Mouse (Mus musculus): Measurements from ENCODE around the gene Tas2r105. TPM values are rescaled to one million over a fixed set of nuclear protein-coding genes. Genes with fewer than 3 reads are reported as not detected.

Gene Tas2r105
- polyA plus RNA-seq (2015; fragmentation: Nextera tagmentation; extraction: Ambion mirVana) = not detected in 2 replicates

DNA sequence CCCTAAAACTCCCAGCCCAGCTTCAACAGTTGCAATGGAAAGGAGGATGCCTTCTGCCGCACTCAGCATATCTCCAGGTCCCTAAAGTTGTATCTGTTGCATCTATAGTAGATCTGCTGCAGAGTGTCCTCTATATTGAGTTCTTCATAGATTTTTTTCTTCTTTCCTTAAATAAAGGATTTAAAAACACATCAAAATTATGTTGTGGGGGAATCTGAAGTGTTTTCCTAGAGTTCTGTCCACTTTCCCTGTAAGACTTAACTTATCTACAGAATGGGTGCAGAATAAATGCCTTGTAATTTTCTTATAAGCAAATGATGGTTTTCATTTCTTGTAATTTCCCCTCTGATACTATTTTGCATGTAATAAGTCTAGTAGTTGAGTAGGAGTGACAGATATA, at the start of gene Tas2r105:
Gene Tas2r105 (minus strand): TSS at position 101 of the 400 bp plus-strand sequence.

DNA sequence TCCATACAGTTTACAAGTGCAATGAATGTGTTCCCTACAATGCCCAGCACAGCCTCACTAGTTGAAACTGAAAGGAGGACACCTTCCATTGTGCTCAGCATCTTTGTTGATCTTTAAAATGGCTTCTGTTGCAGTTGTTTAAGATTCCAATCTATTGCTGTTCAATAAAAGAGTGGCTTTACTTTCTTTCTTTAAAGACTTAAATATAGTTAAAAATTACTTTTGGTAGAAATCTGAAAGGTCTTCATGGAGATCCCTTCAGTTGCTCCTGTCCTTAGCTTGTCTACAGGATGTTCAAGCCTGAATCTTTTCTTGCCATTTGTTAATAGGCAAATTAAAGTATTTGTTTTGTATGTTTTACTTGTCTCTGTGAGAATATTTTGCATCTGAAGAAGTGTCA, 2.7 kb upstream of the Tas2r105 start, which contains the start of gene Tas2r114:
Gene Tas2r114 (minus strand): TSS at position 101 of the 400 bp plus-strand sequence.

DNA sequence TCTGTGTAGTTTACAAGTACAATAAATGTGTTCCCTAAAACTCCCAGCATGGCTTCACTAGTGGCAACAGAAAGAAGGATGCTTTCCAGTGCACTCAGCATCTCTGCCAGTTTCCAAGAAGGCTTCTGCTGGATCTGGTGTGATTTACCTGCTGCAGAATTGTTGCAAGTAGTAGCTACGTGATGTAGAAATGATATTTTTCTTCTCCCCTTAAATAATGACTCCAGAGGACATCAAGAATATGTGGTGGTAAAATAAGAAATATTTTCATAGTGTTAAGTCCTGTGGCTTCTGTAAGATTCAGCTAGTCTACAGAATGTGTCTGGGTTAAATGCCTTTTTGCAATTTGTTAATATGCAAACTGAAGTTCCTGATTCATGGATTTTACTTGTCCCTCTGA, 1.7 kb downstream of the Tas2r105 start, which contains the start of gene Tas2r104:
Gene Tas2r104 (minus strand): TSS at position 101 of the 400 bp plus-strand sequence.

DNA sequence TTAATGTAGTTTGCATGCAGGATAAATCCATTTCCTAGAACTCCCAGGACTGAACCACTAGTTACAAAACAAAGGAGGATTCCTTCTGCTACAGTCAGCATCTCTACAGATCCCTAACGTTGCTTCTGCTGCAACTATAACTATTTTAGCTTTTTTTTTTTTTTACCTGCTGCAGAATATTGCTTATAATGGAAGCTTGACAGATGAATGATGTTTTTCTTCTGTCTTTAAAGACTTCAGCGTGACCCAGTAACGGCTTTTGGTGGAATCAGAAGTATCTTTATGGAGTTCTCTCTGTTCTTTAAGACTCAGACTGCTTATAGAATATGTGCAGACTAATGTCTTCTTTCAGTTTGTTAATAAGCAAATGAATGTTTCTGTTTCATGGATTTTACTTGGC, 8.5 kb downstream of the Tas2r105 start, which contains the start of gene Tas2r106:
Gene Tas2r106 (minus strand): TSS at position 101 of the 400 bp plus-strand sequence.

DNA sequence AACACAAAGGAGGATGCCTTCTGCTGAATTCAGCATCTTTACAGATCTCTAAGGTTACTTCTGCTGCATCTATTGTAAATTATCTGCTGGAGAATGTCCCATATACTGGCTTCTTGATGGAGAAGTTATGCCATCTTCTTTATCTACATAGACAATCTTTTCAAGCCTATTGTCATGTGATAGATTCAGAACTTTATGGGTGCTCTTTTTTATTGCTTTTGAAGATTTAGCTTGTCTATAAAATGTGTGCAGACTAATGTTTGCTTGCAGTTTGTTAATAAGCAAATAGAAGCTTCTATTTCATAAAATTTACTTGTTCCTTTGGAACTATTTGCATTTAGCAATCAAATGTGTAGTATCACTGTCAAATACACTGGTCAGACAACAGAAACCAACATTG, 27.2 kb downstream of the Tas2r105 start, which contains the start of gene Tas2r107:
Gene Tas2r107 (minus strand): TSS at position 101 of the 400 bp plus-strand sequence.

Other genes with a start within 250 kb of the Tas2r105 start
- gene 5430401F13Rik, start 201.1 kb downstream of the Tas2r105 start, polyA plus RNA-seq (2015; fragmentation: Nextera tagmentation; extraction: Ambion mirVana) = not detected in 2 replicates
- not detected in 2 replicates for gene Gm6619, start 201.1 kb downstream of the Tas2r105 start, polyA plus RNA-seq (2015; fragmentation: Nextera tagmentation; extraction: Ambion mirVana)
- gene Tas2r130, start 56.6 kb downstream of the Tas2r105 start, polyA plus RNA-seq (2015; fragmentation: Nextera tagmentation; extraction: Ambion mirVana) = not detected in 2 replicates
- gene Tas2r107, start 27.3 kb downstream of the Tas2r105 start, polyA plus RNA-seq (2015; fragmentation: Nextera tagmentation; extraction: Ambion mirVana) = not detected in 2 replicates
- not detected in 2 replicates for gene Tas2r106, start 8.6 kb downstream of the Tas2r105 start, polyA plus RNA-seq (2015; fragmentation: Nextera tagmentation; extraction: Ambion mirVana)
- not detected in 2 replicates for gene Tas2r104, start 1.8 kb downstream of the Tas2r105 start, polyA plus RNA-seq (2015; fragmentation: Nextera tagmentation; extraction: Ambion mirVana)
- not detected in 2 replicates for gene Tas2r114, start 2.6 kb upstream of the Tas2r105 start, polyA plus RNA-seq (2015; fragmentation: Nextera tagmentation; extraction: Ambion mirVana)